Mouse (Mus musculus): ENCODE results near the gene D930007J09Rik.

GRCm38 (mm10) chr13:32795166-32795565 lies 7.5 kb downstream of the D930007J09Rik start:
- TF ChIP-seq CTCF (IDR thresholded peaks at IDR 0.05; ENCODE audit: insufficient read depth, low read length): no peak
- TF ChIP-seq POLR2A (IDR thresholded peaks at IDR 0.05; ENCODE audit: borderline replicate concordance, extremely low read depth, low read depth, low read length): no peak

All from lung, adult 2 months (tissue).